ENCODE assay signal across 22 mouse cellular contexts in the genomic region with DNA sequence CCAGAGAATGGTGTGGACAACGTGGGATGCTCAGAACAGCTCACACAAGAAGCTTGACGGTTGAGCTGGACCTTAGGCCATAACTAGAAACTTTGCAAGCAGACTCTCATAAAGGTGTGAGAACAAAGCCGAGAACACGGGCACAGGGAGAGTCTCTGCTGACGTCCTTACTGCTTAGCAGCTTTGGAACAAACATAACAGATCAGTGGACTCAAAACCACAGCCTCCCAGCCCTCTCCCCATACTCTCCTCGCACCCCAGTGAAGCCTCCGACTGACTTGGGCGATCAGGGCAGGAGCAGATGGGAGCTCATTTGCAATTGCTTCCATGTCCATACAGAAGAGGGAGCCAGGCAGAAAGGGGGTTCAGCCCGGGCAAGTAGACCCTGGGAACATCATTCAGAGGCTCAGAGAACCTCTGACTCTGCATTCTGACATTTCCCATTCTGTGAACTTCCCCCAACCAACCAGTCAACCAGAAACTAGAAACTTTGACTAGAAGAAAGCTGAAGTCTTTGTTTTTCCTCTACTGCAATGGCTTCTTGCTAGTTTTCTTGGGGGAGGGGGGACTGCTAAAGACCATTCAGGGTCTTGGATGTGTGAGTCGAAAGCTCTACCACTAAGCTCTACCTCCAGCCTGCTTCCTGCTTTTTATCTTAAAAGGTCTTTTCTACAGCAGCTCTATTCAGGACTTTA. TPM values are rescaled to one million over a fixed set of nuclear protein-coding genes. Genes with fewer than 3 reads are reported as not detected.
DNase-seq lines count a peak whose midpoint lies in the region; ATAC-seq and TF ChIP-seq lines count a peak whose summit lies in the region.
"Had no signal": no experiment of that assay in that cellular context is flagged by ENCODE, and none has a peak within 500 bp of the region (broad histone marks: within the 10 kb centered on the region; RNA-seq: fewer than 3 reads in every experiment).

No protein-coding gene starts in this region.

- peak overlapping the region; percentile 39 for H3K27ac ChIP-seq in bone marrow macrophage, adult 2 months (ENCODE audit: insufficient read depth, low read depth, low read length)
- peak overlapping the region; percentile 13 for H3K27ac ChIP-seq in liver, postnatal 0 days (ENCODE audit: low read depth)
- H3K27ac ChIP-seq: embryonic facial prominence, embryonic 12.5 days; hindbrain, embryonic 10.5 days; midbrain, embryonic 10.5 days had no signal

- no peak for TF ChIP-seq POLR2A in bone marrow macrophage, adult 2 months (IDR thresholded peaks at IDR 0.05; ENCODE audit: borderline replicate concordance, low read depth, low read length)

- H3K4me1 ChIP-seq in bone marrow macrophage, adult 2 months (ENCODE audit: control insufficient read depth, insufficient read depth, low read length) = peaks cover 77% of the 10 kb centered on the region
- H3K4me1 ChIP-seq in liver, postnatal 0 days (ENCODE audit: insufficient read depth) = peaks cover 75% of the 10 kb centered on the region

- intact Hi-C loops in left cerebral cortex, postnatal 36 days (cut with DNase I) = no loop called here

- H3K4me3 ChIP-seq in bone marrow macrophage, adult 2 months (ENCODE audit: insufficient read depth, low read length) = no peak overlapping the region
- H3K4me3 ChIP-seq in liver, postnatal 0 days (ENCODE audit: low read depth, low read length) = no peak overlapping the region
- H3K4me3 ChIP-seq: embryonic facial prominence, embryonic 12.5 days; erythroblast, embryonic 14.5 days; hindbrain, embryonic 10.5 days; midbrain, embryonic 10.5 days had no signal

- H3K9me3 ChIP-seq in liver, postnatal 0 days (ENCODE audit: low read length) = no peaks in the 10 kb centered on the region
- H3K9me3 ChIP-seq: embryonic facial prominence, embryonic 12.5 days; hindbrain, embryonic 10.5 days; midbrain, embryonic 10.5 days had no signal

- TF ChIP-seq CTCF in bone marrow macrophage, adult 2 months (IDR thresholded peaks at IDR 0.05; ENCODE audit: low read depth, low read length) = no peak
- TF ChIP-seq CTCF in liver, postnatal 0 days (IDR thresholded peaks at IDR 0.05; ENCODE audit: low read depth) = no peak

- no peaks in the 10 kb centered on the region for H3K27me3 ChIP-seq in liver, postnatal 0 days (ENCODE audit: insufficient read depth, low read length)
- H3K27me3 ChIP-seq: embryonic facial prominence, embryonic 12.5 days had no signal

- no peak overlapping the region for H3K9ac ChIP-seq in liver, postnatal 0 days (replicated peaks)
- H3K9ac ChIP-seq: embryonic facial prominence, embryonic 12.5 days had no signal

- no peak overlapping the region for H3K4me2 ChIP-seq in liver, postnatal 0 days (ENCODE audit: low read depth, low read length)
- H3K4me2 ChIP-seq: embryonic facial prominence, embryonic 12.5 days had no signal

- DNase-seq in A20 (ENCODE audit: low read depth, low spot score) (peak; percentile 69), MN1 (ENCODE audit: low spot score) (no peak)
- DNase-seq in B cell, adult 2 months = peak; percentile 52 to 57
- DNase-seq in liver, postnatal 0 days = no peak
- no peak for DNase-seq in heart, adult 9 months (ENCODE audit: low spot score in 2 of 2)
- no peak for DNase-seq in left cerebral cortex, postnatal 36 days (ENCODE audit: low spot score in 2 of 2)
- DNase-seq: adrenal gland, adult 2 months; cerebellum, adult 9-11 months; gastrocnemius, postnatal 14 days; heart, adult 18-20 months; kidney, adult 18-20 months; kidney, postnatal 10 days; layer of hippocampus, postnatal 36 days; lung, adult 18-20 months; right cerebral cortex, adult 18-20 months; thymus, adult 2 months had no signal

- H3K36me3 ChIP-seq in liver, postnatal 0 days (replicated peaks; ENCODE audit: insufficient read depth, low read length) = peaks cover 24% of the 10 kb centered on the region
- H3K36me3 ChIP-seq: embryonic facial prominence, embryonic 12.5 days; hindbrain, embryonic 10.5 days; midbrain, embryonic 10.5 days had no signal

- TF ChIP-seq EP300 in liver, postnatal 0 days (IDR thresholded peaks at IDR 0.05; ENCODE audit: low read depth) = no peak

- WGBS in liver, postnatal 0 days (ENCODE audit: insufficient replicate concordance) = 64% methylated on average over 10 of the region's 10 CpGs

- ATAC-seq in liver, postnatal 0 days = no peak
- ATAC-seq: forebrain, embryonic 14.5 days had no signal

RNA-seq across cellular contexts. Expression of gene Dapp1, which starts 31.0 kb away (rescaled TPM):
- 46.2 and 48.5 TPM in 2 replicates for polyA plus RNA-seq in bone marrow macrophage, adult 2 months (2012; ENCODE audit: insufficient read depth, insufficient read length, missing spikeins)
- 9.6 and 10.3 TPM in 2 replicates for polyA plus RNA-seq in liver, postnatal 0 days (2015; fragmentation: Nextera tagmentation; extraction: Ambion mirVana)
- total RNA-seq in left cerebral cortex, postnatal 36 days (2021) = 1 to 10 TPM; 2.6 to 3.4 TPM

RNA-seq across cellular contexts. Expression of gene Lamtor3, which starts 32.0 kb away (rescaled TPM):
- 104 and 110 TPM in 2 replicates for polyA plus RNA-seq in bone marrow macrophage, adult 2 months (2012; ENCODE audit: insufficient read depth, insufficient read length, missing spikeins)
- polyA plus RNA-seq in liver, postnatal 0 days (2015; fragmentation: Nextera tagmentation; extraction: Ambion mirVana) = 44.3 and 46.5 TPM in 2 replicates
- total RNA-seq in left cerebral cortex, postnatal 36 days (2021) = 10 to 100 TPM; 66.5 to 70.6 TPM

Comparison
In these comparisons a context has a peak if more than half of its experiments do, and no peak if none do; other contexts are left out.
1. DNase-seq: peak in A20 (single experiment) and B cell, adult 2 months (2 of 2); none in liver, postnatal 0 days (single experiment), MN1 (single experiment), heart, adult 9 months (0 of 2) and left cerebral cortex, postnatal 36 days (0 of 2).